Mouse (Mus musculus) embryonic stem cell, embryonic (primary cell): Measurements from ENCODE around the gene Atp5b.
"Not testable (repeated sequence)": the region's sequence is repeated elsewhere in the genome, so short reads cannot be mapped to it uniquely, and the experiment has no call there.

Experiments used
- CTCF ChIA-PET, 4 experiments: fragments of 300-600 bp in 2 of 4; fragments of 350-600 bp in 2 of 4; sonication (Branson Sonifier 250); formaldehyde crosslinking; loops; one replicate each; lab custom pipeline; 2022; ENCODE audit warnings: inconsistent platforms in 2 of 4; lab: Charles Lee
- POLR2A ChIA-PET, 4 experiments: fragments of 300-600 bp in 2 of 4; fragments of 350-600 bp in 2 of 4; sonication (Branson Sonifier 250); formaldehyde crosslinking; loops; one replicate each; lab custom pipeline; 2022; ENCODE audit warnings: antibody characterized with exemption in 4 of 4, inconsistent platforms in 1 of 4; lab: Charles Lee

Gene Atp5b

GRCm38 (mm10) chr10:128087216-128087615 is 4.1 kb downstream of the Atp5b start:
- POLR2A ChIA-PET, result interaction anchor here in 3 of 4 experiments (0.7 to 17.8 kb wide), 17 partner anchors 11 to 139 kb away, joined by 3 to 302 read pairs (median 4); partner anchors contain the start of genes Naca (in 2 of the 3), Baz2a (in 1 of the 3) and Prim1 (in 1 of the 3)
- CTCF ChIA-PET, result not testable (repeated sequence)

- ChIA-PET CTCF (no interaction called here), POLR2A (interaction anchor here in 3 of 4 experiments (0.6 to 17.8 kb wide), 13 partner anchors 9 to 88 kb away, joined by 3 to 302 read pairs (median 4); partner anchors contain the start of genes Naca (in 2 of the 3), Baz2a (in 1 of the 3) and Prim1 (in 1 of the 3))
Measured at GRCm38 (mm10) chr10:128088181-128088580, 5.1 kb downstream of the Atp5b start.

DNA sequence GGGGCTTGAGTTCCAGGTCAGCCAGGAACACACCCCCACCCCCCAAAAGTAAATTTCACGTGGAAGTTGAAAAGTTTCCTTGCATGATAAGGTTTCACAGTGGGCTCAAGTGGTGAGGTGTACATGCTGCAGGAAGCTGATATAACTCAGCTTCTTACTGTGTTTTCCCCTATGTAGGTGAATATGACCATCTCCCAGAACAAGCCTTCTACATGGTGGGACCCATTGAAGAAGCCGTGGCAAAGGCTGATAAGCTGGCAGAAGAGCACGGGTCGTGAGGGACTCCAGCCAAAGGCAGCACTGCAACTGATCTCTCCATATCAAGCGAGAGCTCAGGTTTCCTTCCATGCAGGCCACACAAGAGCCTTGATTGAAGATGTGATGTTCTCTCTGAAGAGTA is 6.8 kb downstream of the Atp5b start:
- POLR2A ChIA-PET, result interaction anchor here (0.6 to 17.8 kb wide), 45 partner anchors 5 to 458 kb away, joined by 3 to 302 read pairs (median 9); partner anchors contain the start of genes Naca (in 3 of the 4), Gls2 (in 2 of the 4), Rbms2 (in 2 of the 4) and Atp5b (in 1 of the 4)

GRCm38 (mm10) chr10:128090651-128091563 is 7.8 kb downstream of the Atp5b start:
- ChIA-PET POLR2A (interaction anchor here (0.5 to 17.8 kb wide), 117 partner anchors 6 to 614 kb away, joined by 3 to 302 read pairs (median 5); partner anchors contain the start of genes Atp5b (in 3 of the 4), Naca (in 3 of the 4), Cnpy2 (in 2 of the 4) and Gls2 (in 2 of the 4)), CTCF (interaction anchor here (0.5 to 4.5 kb wide), 82 partner anchors 8 to 751 kb away, joined by 3 to 66 read pairs (median 4); partner anchors contain the start of genes Gls2 (in 2 of the 4), Atp5b (in 1 of the 4), Nabp2 (in 1 of the 4) and Prim1 (in 1 of the 4))

More for the DNA sequence above, 6.8 kb downstream of the Atp5b start:
- CTCF ChIA-PET, result interaction anchor here (0.6 to 4.5 kb wide), 15 partner anchors 13 to 532 kb away, joined by 3 to 66 read pairs (median 6); no protein-coding TSS in a partner anchor

DNA sequence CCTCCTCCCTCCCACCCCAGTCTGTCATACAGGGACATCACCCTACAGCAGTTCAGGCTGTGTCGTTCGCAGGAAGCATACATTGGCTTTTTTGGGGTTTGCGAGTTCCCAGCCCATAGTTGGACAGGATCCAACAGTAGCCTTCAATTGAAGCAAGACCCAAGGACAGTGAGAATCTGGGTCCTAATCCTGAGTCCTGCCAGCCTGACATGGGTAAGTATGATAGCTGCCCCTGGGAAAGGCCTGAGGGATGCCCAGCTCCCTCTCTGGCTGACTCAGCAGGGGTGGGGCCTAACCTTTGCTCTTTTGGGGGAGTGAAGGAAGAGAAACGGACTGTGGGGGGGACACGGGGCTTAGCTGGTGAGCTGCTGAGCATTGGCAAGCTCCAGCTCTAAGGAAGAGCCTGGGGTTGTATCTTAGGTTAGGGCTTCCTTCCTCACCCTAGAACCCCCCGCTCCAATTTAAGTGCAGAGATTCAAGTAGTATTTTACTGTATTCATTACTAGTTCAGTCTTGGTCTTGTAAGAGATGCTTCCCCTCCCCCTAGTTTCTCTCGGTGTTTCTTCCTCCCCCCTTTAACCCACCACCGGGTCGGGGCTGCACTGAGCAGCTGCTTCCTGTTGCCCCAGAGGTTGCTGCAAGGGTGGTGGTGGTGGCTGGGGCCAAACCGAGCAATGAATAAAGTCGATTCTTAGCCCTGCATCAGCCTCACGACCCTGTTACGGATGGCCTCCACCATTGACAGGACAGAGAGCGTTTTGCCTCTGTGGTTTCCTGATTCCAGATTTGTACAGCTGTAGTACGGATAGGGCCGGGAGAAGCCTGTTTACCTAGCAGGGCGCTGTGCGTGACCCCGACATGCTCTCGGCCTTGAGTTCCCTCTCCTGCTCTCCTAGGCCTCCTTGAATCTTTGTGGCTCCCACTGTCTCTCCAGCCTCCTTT is 8.8 kb downstream of the Atp5b start, which contains the start of gene Baz2a:
Gene Baz2a (plus strand): TSS at position 14 of the 942 bp plus-strand sequence.
- ChIA-PET CTCF (interaction anchor here (0.6 to 4.5 kb wide), 81 partner anchors 8 to 554 kb away, joined by 3 to 66 read pairs (median 5); partner anchors contain the start of genes Atp5b (in 2 of the 4), Gls2 (in 2 of the 4), Nabp2 (in 1 of the 4) and Ptges3 (in 1 of the 4)), POLR2A (interaction anchor here (0.5 to 17.8 kb wide), 122 partner anchors 7 to 656 kb away, joined by 3 to 302 read pairs (median 5); partner anchors contain the start of genes Atp5b (in 4 of the 4), Naca (in 3 of the 4), Pan2 (in 3 of the 4) and Cnpy2 (in 2 of the 4))

- ChIA-PET POLR2A (interaction anchor here (0.5 to 17.8 kb wide), 99 partner anchors 8 to 819 kb away, joined by 3 to 302 read pairs (median 5); partner anchors contain the start of genes Atp5b (in 4 of the 4), Naca (in 3 of the 4), Cnpy2 (in 2 of the 4) and Pan2 (in 2 of the 4)), CTCF (interaction anchor here (0.5 to 4.5 kb wide), 37 partner anchors 8 to 583 kb away, joined by 3 to 66 read pairs (median 3); partner anchors contain the start of genes Atp5b (in 1 of the 4), Nabp2 (in 1 of the 4) and Rnf41 (in 1 of the 4))
Measured at GRCm38 (mm10) chr10:128092506-128093495, 9.7 kb downstream of the Atp5b start.

- ChIA-PET POLR2A (interaction anchor here (0.6 to 17.8 kb wide), 88 partner anchors 8 to 803 kb away, joined by 3 to 302 read pairs (median 5); partner anchors contain the start of genes Atp5b (in 4 of the 4), Naca (in 3 of the 4), Cnpy2 (in 2 of the 4) and Pan2 (in 2 of the 4)), CTCF (interaction anchor here (0.5 to 4.5 kb wide), 19 partner anchors 8 to 584 kb away, joined by 3 to 66 read pairs (median 4); partner anchors contain the start of gene Atp5b (in 1 of the 4))
Measured at GRCm38 (mm10) chr10:128093496-128094294, 10.6 kb downstream of the Atp5b start.

DNA sequence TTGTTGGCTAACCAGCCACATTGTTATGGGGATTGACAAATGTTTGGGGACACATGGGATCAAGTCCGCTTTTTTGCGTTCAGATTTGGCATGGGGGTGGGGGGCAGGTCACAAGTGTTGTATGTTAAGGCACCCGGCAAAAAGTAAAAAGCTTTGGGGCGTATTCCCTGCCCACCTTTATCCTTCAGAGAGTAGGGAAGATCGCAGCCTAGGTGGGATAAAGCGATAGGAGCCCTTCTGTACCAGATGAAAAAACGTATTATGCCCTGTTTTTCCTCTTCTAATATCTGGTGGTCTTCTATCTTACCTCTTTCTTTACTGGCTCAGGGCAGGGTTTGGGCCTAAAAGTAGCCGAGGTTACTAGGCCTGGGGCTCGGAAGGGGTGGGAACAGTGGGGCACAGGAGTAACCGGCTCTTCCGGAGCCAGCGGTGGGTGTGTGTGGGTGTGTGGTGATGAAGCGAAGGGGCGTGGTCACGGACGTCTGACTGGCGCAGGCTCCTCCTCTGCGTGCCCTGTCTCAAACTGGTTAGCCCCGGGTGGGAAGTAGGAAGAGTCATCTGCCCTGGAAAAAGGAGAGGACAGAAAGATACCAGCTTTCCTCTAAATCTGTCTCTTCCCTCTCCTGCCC is 11.4 kb downstream of the Atp5b start:
- POLR2A ChIA-PET, result interaction anchor here (0.6 to 17.8 kb wide), 61 partner anchors 7 to 472 kb away, joined by 3 to 302 read pairs (median 5); partner anchors contain the start of genes Atp5b (in 4 of the 4), Cnpy2 (in 2 of the 4), Gls2 (in 2 of the 4) and Naca (in 2 of the 4)
- CTCF ChIA-PET, result interaction anchor here in 3 of 4 experiments (0.6 to 4.5 kb wide), 9 partner anchors 12 to 800 kb away, joined by 3 to 66 read pairs (median 4); partner anchors contain the start of gene Atp5b (in 1 of the 3)

DNA sequence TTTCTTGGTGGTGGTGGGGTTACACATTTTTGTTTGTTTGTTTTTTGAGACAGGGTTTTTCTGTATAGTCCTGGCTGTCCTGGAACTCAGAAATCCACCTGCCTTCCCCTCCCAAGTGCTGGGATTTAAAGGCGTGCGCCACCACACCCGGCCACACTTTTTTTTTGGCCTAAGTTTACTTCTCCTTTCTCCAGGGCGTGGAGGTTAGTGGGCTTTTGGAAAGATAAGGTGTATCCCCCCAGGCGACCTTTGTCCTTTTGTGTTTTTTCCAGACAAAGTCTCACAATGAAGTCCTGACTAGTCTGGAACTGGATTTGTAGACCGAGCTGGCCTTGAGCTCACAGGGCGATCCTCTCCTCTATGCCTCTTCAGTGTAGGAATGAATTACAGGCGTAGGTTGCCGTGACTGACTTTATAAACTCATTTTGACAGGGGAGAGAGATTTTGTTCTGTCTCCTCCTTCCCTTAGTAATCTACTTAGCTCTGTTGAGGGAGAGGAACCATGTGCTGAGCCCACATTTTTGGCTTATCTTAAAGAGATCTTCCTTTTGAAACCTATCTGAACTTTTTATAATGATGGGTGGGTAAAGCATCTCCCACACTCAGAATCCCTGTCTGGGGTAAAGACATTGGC is 12.0 kb downstream of the Atp5b start:
- ChIA-PET POLR2A (interaction anchor here (0.6 to 17.8 kb wide), 58 partner anchors 7 to 471 kb away, joined by 3 to 302 read pairs (median 4); partner anchors contain the start of genes Atp5b (in 4 of the 4), Gls2 (in 3 of the 4), Cnpy2 (in 2 of the 4) and Naca (in 2 of the 4)), CTCF (interaction anchor here (0.6 to 2.5 kb wide), 7 partner anchors 16 to 189 kb away, joined by 3 to 12 read pairs (median 4); no protein-coding TSS in a partner anchor)

DNA sequence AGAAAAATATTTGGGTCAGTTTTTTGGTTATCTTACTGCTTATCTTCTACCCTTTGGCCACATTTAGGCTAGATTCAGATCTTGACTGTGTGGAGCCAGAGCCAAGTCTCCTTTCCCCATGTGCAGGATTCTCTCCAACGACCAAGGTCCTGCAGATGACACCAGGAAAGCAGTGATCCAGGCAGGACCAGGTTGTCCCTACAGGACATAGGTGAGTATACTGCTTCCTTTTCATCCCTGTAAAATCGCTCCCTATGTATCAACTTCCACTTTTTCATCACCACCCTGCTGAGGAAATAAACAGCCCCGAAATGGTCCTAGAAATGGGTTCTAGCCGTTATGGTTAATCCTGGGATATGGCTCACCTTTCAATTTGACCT is 13.2 kb downstream of the Atp5b start:
- POLR2A ChIA-PET, result interaction anchor here in 3 of 4 experiments (0.5 to 17.8 kb wide), 31 partner anchors 6 to 573 kb away, joined by 3 to 302 read pairs (median 5); partner anchors contain the start of genes Atp5b (in 3 of the 3), Naca (in 2 of the 3), Rbms2 (in 2 of the 3) and Cnpy2 (in 1 of the 3)
- CTCF ChIA-PET, result interaction anchor here in 2 of 4 experiments (0.5 to 1.3 kb wide), 5 partner anchors 80 to 139 kb away, joined by 3 to 4 read pairs (median 4); no protein-coding TSS in a partner anchor

DNA sequence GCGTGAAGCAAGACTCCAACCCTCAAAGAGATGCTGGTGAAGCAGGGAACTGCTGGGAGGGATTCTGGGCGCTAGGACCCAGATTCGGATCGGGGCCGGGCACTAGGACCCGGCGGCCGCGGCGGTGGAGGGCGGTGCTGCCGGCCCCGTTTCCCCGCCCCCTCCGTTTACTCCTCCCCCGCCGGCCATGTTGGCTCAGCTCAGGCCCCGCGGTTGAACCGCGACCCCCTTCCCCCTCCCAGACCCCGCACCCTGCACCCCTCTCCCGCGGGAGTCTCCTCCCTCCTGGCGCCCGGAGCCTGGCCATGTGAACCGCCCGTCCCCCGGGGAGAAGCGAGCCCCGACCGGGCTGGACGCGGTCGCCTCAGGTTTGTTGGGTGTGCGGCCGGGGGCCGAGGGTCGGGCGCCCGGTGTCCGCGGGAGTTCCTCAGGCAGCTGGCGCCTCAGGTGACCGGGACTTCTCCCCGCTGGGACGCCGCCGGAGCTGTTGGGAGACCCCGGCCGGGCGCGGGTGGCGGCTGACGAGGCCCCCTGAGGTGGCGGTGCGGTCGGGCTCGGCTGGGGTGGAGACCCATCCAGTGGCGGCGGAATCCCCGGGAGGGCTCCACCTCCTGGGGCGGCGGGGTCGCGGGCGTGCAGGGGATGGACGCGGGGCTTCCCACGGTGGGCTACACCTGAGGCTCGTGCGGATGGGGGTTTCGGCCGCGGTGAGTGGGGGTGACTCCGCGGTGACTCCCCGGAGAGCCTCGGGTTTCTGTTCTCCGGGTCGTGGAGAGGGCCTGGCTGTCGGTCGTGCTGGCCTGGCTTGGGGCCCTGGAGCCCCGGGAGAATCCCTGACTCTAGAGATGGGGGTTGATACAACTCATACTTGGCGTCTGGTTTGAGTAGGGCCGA is 13.9 kb downstream of the Atp5b start:
- POLR2A ChIA-PET, result interaction anchor here in 3 of 4 experiments (0.5 to 17.8 kb wide), 35 partner anchors 5 to 572 kb away, joined by 3 to 302 read pairs (median 5); partner anchors contain the start of genes Atp5b (in 3 of the 3), Gls2 (in 2 of the 3), Rbms2 (in 2 of the 3) and Cnpy2 (in 1 of the 3)
- CTCF ChIA-PET, result interaction anchor here in 3 of 4 experiments (0.5 to 1.3 kb wide), 7 partner anchors 46 to 427 kb away, joined by 3 to 4 read pairs (median 3); partner anchors contain the start of gene Stat2 (in 1 of the 3)

DNA sequence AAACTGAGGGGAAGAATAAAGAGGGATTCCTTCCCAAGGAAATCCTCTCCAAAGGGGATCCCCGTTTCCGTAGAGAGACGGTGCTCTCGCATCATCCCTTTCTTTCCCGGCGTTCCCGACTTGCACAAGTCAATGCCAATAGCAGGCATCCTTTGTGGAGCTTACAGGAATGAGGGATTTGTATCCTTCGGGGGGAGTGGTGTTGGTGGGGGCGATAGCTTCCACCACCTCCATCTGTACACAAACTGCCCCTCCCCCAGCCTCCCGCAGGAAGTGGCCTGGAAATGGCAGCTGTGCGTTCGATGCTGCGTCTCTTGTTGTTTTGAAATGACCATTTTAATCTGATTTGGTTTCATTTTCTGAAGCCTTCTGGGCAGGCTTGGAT is 14.5 kb downstream of the Atp5b start:
- CTCF ChIA-PET, result interaction anchor here in 2 of 4 experiments (0.5 to 1.3 kb wide), 3 partner anchors 79 to 427 kb away, joined by 3 to 4 read pairs (median 3); partner anchors contain the start of gene Stat2 (in 1 of the 2)
- POLR2A ChIA-PET, result interaction anchor here (0.6 to 17.8 kb wide), 25 partner anchors 4 to 430 kb away, joined by 3 to 302 read pairs (median 5); partner anchors contain the start of genes Atp5b (in 2 of the 4), Naca (in 2 of the 4), Rbms2 (in 2 of the 4) and Coq10a (in 1 of the 4)
